Mouse (Mus musculus) cerebellum, adult 2 months (tissue): ENCODE results near the gene Anapc1.

Source experiments
- CTCF ChIP-seq: fragments of 200-500 bp; IDR thresholded peaks from 2 replicates; pipeline ENCODE4 v1.5.1; 2011; ENCODE audit warnings: low read depth, mild to moderate bottlenecking, control low read depth, low read length, moderate library complexity, borderline replicate concordance; ENCODE audit not compliant: insufficient read depth
- POLR2A ChIP-seq: fragments of 200-500 bp; IDR thresholded peaks from 2 replicates; pipeline ENCODE4 v1.6.1; 2011; ENCODE audit warnings: low read length, control low read depth, borderline replicate concordance; ENCODE audit not compliant: insufficient read depth

GRCm38 (mm10) chr2:128694548-128694947 lies 7.4 kb upstream of the Anapc1 start:
- no peak for TF ChIP-seq CTCF
- no peak for TF ChIP-seq POLR2A
